Mouse (Mus musculus) c-Kit-positive CD71-positive TER-119-positive erythroid progenitor cells, embryonic 14.5 days (primary cell): Measurements from ENCODE around the gene Sobp.

Experiments used
- DNase-seq: peaks from one replicate; pipeline ENCODE4 v3.0.0-alpha.2; 2013; ENCODE audit warnings: low spot score

The Sobp gene

GRCm38 (mm10) chr10:43159333-43159732 lies 15.0 kb downstream of the Sobp start:
- no peak for DNase-seq

DNA sequence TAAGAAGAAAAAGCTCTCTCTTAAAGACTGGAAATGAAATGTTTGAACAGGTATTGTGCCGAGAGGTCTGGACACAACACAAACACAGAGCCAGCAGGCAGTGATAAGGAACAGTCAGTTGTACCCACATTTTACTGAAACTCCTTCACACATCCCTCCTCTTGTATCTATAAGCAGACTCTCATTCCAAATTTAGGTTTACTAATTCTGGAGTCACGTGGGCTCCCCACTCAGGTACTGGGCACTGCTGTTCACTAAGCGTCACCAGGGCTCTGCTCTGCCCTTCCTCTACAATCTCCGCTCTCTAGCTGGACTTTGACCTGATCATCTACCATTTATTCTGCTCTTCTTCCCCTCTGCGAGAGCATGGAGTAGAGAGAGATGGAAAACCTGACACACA lies 15.4 kb downstream of the Sobp start:
- DNase-seq = no peak

DNA sequence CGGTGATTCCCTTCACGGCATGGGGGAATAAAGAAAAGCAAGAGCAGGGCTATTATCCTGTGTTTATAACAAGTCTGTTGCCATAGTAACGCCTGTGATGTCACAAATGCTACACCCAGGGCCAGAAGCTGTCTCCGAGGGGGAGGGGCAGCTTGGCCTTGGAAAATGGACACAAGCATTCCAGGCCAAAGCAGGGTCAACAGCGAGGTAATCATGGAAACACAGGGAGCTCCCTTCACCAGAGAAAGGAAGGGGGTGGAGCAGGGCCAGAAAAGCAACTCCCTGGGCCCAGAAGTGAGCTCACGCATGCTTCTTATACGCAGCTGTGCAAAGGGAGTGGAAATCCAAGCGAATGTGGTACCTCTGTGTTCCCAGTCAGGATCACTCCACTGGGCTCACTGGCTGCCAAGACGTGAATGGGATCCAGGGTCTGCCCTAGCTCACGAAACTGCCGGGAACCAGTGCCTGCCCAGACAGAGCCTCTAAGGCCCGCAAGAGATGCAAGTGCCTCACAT lies 19.2 kb downstream of the Sobp start:
- no peak for DNase-seq

GRCm38 (mm10) chr10:43152643-43153042 lies 21.7 kb downstream of the Sobp start:
- no peak for DNase-seq

DNA sequence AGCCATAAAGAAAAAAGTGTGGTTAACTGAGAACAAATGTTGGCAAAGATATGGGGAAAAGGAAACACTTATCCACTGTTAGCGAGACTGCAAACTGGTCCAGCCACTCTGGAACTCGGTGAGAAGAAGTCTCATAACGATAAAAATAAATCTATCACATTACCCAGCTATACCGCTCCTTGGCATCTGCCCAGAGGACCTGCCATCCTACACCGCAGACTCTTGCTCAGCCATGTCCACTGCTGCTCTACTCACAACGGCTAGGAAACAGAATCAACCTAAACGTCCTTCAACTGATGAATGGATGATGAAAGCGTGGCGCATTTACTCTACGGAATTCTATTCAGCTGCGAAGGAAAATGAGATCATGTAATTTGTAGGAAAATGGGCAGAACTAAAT lies 25.9 kb downstream of the Sobp start:
- DNase-seq = no peak

DNA sequence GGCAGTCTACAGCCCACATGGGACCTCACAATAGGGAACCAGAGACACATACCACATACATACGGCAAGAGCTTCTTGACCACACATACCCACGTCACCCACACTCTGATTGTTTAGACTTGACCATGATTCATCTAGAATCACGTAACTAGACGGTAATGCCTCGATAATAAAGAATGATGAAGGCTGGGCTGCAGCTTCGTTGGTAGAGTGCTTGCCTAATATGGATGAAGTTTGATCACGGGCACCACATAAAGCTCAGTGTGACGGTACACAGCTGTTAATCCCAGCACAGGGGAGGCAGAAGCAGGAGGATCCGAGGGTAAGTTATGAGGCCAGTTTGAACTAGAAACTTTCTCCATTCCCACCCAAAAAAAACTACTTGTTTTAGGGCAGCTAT lies 31.2 kb downstream of the Sobp start:
- DNase-seq = no peak

GRCm38 (mm10) chr10:43134027-43134426 lies 40.3 kb downstream of the Sobp start:
- no peak for DNase-seq

- no peak for DNase-seq
Observed at GRCm38 (mm10) chr10:43128750-43129149, 45.6 kb downstream of the Sobp start.

- DNase-seq = no peak
Observed at GRCm38 (mm10) chr10:43124561-43124960, 49.8 kb downstream of the Sobp start.

GRCm38 (mm10) chr10:43124156-43124555 lies 50.2 kb downstream of the Sobp start:
- no peak for DNase-seq

DNA sequence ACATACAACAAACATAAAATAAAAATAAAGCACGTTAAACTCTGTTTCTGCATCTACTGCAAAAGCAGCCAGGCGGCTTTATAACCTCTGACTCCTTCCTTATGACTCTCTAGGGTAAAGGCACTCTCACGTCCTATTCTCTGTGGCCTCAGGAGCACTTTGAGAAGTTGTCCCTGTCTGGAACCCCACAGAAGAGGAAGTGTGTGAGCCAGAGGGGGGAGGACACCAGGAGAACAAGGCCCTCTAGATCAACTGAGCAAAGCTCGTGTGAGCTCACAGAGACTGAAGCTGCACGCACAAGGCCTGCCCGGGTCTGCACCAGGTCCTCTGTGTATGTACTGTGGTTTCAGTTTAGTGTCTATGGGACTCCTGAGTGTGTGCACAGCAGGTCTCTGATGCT lies 50.9 kb downstream of the Sobp start:
- no peak for DNase-seq

DNA sequence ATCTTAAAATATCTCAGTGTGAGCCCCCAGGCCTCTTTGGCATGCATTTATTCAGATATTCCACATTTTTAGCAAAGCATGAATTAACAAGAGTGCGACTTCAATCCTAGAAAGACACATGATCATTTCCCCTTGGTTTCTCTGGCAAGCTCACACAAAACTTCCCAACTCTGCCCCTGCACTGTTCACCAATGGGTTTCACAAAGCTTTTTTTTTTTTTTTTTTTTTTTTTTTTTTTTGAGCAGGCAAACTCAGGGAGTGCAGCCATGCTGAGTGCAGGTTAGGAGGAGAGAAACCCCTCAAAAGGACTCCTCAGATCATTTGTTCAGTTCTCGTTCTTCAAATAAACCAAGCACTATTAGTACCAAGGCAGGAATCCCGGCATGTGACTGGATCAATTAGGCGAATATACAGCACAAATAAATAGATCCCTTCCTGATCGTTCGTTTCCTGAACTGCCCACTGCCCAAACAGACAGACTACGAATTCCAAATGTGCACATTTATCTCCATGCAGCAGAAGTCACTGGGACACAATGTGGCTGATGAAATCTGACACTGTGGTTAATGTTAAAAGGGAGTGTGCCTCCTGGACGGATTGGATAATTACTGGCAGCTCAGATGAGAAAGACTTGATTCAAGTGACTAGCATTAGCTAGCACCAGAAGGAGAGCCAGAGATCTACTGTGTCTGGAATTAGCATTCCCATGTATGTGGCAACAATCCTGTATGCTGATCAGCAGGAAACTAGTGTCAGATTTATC lies 53.5 kb downstream of the Sobp start:
- DNase-seq = peak; percentile 0

GRCm38 (mm10) chr10:43116083-43116927 lies 58.0 kb downstream of the Sobp start:
- no peak for DNase-seq

DNA sequence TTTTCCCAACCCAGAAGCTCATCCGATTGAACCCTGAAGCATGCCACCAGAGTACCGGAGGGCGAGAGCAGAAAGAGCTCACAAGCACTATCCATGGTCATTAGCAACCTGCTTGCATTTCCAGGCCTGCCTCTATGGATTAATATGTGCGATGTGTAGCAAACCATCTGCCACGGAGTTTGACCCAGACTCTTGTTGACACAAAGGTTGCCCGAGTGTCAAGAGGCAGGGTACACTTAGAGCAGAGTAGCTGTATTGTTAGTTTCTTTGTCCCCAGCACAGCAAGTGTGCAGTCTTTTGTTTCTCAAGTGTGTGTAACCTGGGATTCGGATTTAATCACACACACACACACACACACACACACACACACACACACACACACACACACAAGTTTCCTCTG lies 62.0 kb downstream of the Sobp start:
- DNase-seq = no peak

DNA sequence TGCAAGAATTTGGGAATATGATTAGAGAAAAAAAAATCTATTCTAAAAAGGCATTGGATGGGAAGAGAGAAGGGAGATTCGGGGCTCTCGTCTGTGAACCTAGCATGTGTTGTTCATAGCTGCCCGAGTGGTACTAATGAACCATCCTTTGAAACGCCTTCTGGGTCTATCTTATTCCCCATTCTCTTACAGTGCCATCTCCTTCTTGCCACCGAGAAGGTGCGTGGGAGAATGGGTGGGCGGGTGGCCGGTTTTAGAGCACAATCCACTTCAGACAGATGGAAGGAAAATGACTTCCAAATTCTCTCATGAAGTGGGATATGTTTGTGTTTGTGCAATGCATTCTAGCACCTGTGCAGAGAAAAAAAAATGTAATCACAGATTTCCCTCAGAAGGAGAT lies 67.7 kb downstream of the Sobp start:
- no peak for DNase-seq

GRCm38 (mm10) chr10:43106196-43106595 lies 68.1 kb downstream of the Sobp start:
- no peak for DNase-seq

DNA sequence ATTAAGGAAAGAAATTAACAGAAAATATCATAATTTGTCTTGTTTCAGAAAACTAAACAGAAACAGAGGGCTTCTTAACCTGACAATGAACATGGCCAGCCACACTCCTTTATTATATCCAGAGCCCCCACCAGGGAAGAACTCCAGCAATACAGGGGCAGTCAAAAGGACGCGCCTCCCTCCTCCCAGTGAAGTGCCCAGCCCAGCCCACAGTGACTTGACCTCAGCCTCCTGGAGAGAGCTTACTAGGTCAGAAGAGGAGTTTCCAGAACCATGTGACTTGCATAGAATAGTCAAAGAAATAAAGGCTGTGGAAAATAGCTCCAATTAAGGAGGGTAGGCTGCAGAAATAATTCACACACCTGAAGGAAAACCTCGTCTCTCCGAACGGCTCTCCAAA lies 73.8 kb downstream of the Sobp start:
- no peak for DNase-seq

- DNase-seq = no peak
Observed at GRCm38 (mm10) chr10:43099229-43099628, 75.1 kb downstream of the Sobp start.

DNA sequence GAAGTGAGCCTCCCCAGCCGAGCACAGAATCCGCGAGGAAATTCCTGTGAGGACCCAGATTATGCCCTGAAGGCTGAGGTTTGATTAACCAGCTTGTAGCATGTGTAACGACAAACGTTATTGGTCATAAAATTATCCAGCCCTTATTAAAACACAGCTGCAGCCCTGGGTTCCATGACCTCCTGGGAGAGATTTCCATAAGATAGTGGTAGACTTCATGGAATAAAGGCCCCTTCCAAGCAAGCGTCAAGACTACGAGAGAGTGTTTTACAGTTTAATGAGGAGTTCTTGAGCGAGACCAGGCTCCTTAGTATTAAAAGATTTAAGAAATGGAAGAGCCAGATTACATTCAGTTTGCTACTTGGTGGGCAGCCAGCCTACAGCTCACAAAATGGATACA lies 76.6 kb downstream of the Sobp start:
- DNase-seq = no peak

- no peak for DNase-seq
Observed at GRCm38 (mm10) chr10:43096614-43097013, 77.7 kb downstream of the Sobp start.

DNA sequence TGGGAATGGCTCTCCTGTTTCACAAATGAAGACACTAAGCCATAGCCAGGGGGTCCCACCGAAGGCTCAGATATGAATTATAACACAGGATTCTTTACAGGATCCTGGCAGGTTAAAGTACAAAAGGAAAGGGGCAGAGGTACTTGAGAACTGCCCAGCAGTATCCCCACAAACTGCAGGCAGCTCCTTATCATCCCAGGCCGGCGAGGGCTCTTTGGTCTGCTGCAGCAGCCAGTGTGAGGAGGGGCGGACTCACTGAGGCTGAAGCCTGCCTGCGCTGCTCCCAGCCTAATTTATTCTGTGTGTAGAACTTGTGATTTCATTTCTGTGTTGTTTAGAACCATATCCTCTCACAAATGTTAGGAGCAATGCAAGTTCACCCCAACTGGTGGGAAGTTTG lies 79.8 kb downstream of the Sobp start:
- no peak for DNase-seq

DNA sequence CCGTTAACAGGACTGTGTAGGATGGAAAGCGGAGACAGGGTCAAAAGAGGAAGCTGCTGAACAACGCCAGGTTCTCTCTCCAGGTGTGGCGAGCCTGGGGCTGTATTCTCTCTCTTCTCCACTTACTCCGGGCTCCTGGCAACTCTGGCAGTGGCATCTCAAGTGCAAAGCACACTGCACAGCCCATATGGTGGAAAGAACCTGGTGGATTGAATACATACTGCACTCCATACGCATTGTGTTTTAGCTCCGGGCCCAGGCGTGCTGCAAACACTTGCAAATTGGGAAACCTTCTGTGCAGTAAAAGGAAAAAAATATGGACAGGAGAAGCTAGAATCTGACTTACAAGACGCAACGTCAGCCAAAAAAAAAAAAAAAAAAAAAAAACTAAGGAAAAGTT lies 80.9 kb downstream of the Sobp start:
- no peak for DNase-seq

DNA sequence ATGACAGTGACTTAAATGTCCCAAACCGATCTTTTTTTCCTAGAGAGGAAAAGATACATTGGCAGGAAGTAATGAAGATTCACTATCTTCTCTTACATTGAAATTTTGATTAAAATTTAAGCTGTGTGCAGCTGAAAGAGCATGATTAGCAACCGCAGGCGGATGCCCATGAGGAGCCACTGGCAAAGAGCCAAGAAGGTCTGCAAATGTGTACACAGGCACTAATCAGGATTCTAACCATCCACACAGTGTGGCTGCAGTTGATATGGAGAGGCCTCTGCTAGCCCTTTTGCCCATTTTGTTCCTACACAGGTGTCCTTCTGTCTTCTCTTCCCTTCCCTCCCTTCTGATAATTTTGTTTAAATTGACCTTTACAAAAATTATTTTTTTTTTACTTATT lies 84.3 kb downstream of the Sobp start:
- no peak for DNase-seq
